Mouse (Mus musculus) megakaryocyte, embryonic 14.5 days (primary cell): ENCODE results near the gene Rnf166. TPM values are rescaled to one million over a fixed set of nuclear protein-coding genes. Genes with fewer than 3 reads are reported as not detected.
A peak's percentile ranks its signal among the peaks of the same experiment; 100 is the strongest.

Experiments used
- H3K27me3 ChIP-seq: replicated peaks from 2 replicates; pipeline ENCODE3; 2012; ENCODE audit warnings: inconsistent platforms
- H3K36me3 ChIP-seq: replicated peaks from 2 replicates; pipeline ENCODE3; 2012; ENCODE audit warnings: low read length, inconsistent platforms, mixed read lengths
- H3K4me1 ChIP-seq: 2 replicates; pipeline ENCODE4 v1.6.1; 2012; ENCODE audit warnings: inconsistent platforms
- H3K4me3 ChIP-seq: replicated peaks from 2 replicates; pipeline ENCODE3; 2012; ENCODE audit warnings: moderate library complexity, mild to moderate bottlenecking, inconsistent platforms
- H3K9me3 ChIP-seq: 2 replicates; pipeline ENCODE4 v1.6.1; 2012; ENCODE audit warnings: inconsistent platforms
- FLI1 ChIP-seq: IDR thresholded peaks from 2 replicates; pipeline ENCODE4 v1.6.1; 2012; ENCODE audit warnings: low read length, inconsistent platforms, mixed read lengths
- GATA1 ChIP-seq: IDR thresholded peaks from 3 replicates; pipeline ENCODE4 v1.6.1; 2012; ENCODE audit warnings: mixed read lengths, low read length, inconsistent platforms, borderline replicate concordance
- polyA plus RNA-seq: library from polyadenylated mRNA; stranded (reverse); fragments of >175 nt; gene quantifications from 2 replicates; pipeline ENCODE4 v1.2.3, GENCODE M21; 2012; ENCODE audit warnings: low replicate concordance; ENCODE audit not compliant: insufficient read depth

The Rnf166 gene
- polyA plus RNA-seq: 86.9 and 219 TPM in 2 replicates

GRCm38 (mm10) chr8:122475580-122476320 is at the start of gene Rnf166, which contains the start of gene Ctu2:
Gene Rnf166, minus strand, starts transcription at chr8:122476064.
Gene Ctu2, plus strand, starts transcription at chr8:122476143.
- Histone ChIP-seq H3K4me1 (peaks cover 68% of the 10 kb centered on the region), H3K4me3 (peak within 1 kb of the TSS; percentile 91), H3K27me3 (no peaks in the 10 kb centered on the region), H3K9me3 (no peaks in the 10 kb centered on the region), H3K36me3 (peaks cover 68% of the 10 kb centered on the region)
- TF ChIP-seq FLI1 (no peak), GATA1 (no peak)

GRCm38 (mm10) chr8:122525004-122525403 is 49.1 kb upstream of the Rnf166 start:
- Histone ChIP-seq H3K36me3 (peaks cover 30% of the 10 kb centered on the region), H3K27me3 (no peaks in the 10 kb centered on the region), H3K4me1 (peaks cover 66% of the 10 kb centered on the region), H3K4me3 (no peak overlapping the region), H3K9me3 (0 out of 2 replicates have a peak, but pooled peaks cover 4% of the 10 kb centered on the region)
- no peak for TF ChIP-seq FLI1
- TF ChIP-seq GATA1: no peak

DNA sequence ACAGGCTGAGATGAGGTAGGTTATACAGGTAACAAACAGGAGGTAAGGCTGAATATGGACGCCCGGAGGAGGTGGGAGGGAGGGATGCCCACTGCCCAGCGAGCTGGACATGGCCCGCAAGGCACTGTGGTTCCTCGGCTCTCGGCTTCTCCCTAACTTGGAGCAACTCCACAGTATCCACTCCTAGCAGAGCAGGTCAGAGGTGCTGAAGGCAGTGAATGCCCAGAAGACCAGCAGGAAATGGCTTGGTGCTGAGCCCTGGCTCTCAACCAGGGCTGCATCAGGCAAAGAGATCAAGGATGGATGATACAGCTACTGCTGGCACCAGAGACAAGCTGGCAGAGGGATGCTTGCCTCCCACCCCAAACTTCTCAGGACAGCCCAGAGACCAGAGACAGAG is 48.6 kb upstream of the Rnf166 start:
- H3K4me1 ChIP-seq: peaks cover 70% of the 10 kb centered on the region
- 0 out of 2 replicates have a peak, but pooled peaks cover 4% of the 10 kb centered on the region for H3K9me3 ChIP-seq
- no peaks in the 10 kb centered on the region for H3K27me3 ChIP-seq
- TF ChIP-seq FLI1: no peak
- TF ChIP-seq GATA1: no peak
- no peak overlapping the region for H3K4me3 ChIP-seq
- H3K36me3 ChIP-seq: peaks cover 27% of the 10 kb centered on the region

DNA sequence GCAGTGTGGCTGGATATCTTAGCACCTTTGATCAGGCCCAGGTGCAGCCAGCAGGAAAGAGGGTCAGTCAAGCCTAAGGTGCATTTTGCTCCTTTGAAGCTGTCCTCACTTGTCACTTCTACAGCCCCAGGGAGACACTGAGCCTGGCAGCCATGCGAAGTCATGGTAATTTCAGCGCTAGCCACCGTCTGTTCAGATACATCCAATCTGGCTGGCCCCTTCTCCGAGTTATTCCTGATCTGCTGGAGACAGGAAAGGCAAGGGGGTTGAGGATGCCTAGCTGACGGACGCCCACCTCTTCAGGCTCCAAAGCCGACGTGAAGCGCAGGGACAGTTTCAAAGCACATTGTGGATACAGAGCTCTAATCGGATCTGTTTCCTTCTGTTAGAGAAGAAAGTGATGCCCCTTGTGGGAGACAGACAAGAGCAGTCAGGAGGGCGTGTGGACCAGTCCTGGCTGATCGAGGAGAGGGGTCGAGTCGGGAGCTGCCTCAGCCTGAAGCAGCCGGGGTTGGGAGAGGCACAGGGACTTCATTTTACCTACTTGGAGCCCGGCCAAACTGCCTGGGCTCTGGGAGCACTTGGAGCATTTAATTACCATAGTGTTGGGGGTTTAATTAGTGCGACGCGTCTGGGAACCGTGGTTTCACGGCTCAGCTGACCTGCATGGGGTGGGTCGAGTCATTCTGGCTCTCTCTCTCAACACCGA is 47.9 kb upstream of the Rnf166 start:
- Histone ChIP-seq H3K27me3 (no peaks in the 10 kb centered on the region), H3K36me3 (peaks cover 23% of the 10 kb centered on the region), H3K9me3 (0 out of 2 replicates have a peak, but pooled peaks cover 4% of the 10 kb centered on the region), H3K4me3 (peak overlapping the region; percentile 72), H3K4me1 (peaks cover 77% of the 10 kb centered on the region)
- TF ChIP-seq GATA1 (no peak), FLI1 (no peak)

DNA sequence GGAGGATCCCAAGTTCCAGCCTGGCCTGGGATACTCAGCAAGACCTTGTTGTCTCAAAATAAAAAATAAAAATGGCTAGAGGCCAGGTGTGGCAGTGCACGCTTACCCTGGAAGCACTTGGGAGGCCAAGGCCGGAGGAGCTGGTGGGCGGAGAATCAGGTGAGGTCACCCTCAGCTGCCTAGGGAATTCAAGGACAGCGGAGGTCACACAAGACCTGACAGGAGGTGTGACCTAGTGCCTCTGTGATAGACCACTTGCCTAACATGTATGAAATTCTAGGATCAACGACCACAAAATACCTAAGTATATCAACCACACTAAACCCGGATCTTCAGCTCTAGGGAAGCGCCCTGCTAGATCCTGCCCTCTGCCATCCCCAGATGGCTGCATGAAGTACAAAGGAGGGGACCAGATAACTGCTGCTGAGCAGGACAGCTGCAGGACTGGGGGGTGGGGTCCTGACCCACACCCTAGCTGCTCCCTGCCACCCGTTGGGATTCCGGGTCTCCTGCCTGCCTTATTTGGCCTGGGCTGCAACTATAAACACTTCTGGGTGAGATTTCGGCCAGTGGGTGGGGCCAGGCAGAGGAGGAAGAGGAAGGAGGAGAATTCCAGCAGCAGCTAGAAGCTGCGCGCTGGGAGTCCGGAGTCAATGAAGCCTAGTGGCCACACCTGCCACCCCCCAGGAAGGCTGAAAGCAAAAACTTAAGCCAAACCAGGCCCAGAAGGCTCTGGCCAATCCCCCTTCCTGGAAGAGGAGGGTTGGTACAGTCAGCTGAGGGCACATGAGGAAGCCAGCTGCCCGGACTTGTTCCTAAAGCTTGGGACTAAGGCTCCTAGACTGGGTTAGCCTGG is 47.2 kb upstream of the Rnf166 start:
- H3K4me3 ChIP-seq: peak overlapping the region; percentile 72
- TF ChIP-seq FLI1 (no peak), GATA1 (no peak)
- 0 out of 2 replicates have a peak, but pooled peaks cover 1% of the 10 kb centered on the region for H3K9me3 ChIP-seq
- H3K27me3 ChIP-seq: no peaks in the 10 kb centered on the region
- H3K4me1 ChIP-seq: peaks cover 84% of the 10 kb centered on the region
- H3K36me3 ChIP-seq: peaks cover 26% of the 10 kb centered on the region

DNA sequence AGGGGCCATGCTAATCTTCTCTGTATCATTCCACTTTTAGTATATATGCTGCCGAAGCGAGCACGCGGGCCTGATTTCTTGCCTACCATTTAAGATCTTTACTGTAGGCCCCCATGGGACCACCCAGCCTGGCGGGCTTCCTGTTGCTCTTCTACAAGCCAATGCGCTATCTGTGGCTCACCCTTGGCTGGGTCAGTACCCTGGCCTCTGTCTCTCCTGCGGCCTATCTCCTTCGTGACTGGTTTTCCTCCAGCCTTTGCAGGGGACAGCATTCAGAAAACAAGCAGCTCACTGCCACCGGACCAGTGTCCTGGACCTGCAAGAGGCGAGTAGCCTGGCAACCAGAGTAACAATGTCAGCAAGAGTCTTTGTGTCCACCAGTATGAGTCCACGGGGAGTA is 44.7 kb upstream of the Rnf166 start:
- H3K9me3 ChIP-seq: no peaks in the 10 kb centered on the region
- no peak for TF ChIP-seq GATA1
- TF ChIP-seq FLI1: no peak
- H3K36me3 ChIP-seq: peaks cover 24% of the 10 kb centered on the region
- no peak overlapping the region for H3K4me3 ChIP-seq
- H3K27me3 ChIP-seq: no peaks in the 10 kb centered on the region
- peaks cover 79% of the 10 kb centered on the region for H3K4me1 ChIP-seq

GRCm38 (mm10) chr8:122517541-122518190 is 41.8 kb upstream of the Rnf166 start:
- Histone ChIP-seq H3K27me3 (no peaks in the 10 kb centered on the region), H3K9me3 (no peaks in the 10 kb centered on the region), H3K4me1 (peaks cover 62% of the 10 kb centered on the region), H3K4me3 (peak overlapping the region; percentile 34), H3K36me3 (peaks cover 46% of the 10 kb centered on the region)
- no peak for TF ChIP-seq GATA1
- no peak for TF ChIP-seq FLI1

DNA sequence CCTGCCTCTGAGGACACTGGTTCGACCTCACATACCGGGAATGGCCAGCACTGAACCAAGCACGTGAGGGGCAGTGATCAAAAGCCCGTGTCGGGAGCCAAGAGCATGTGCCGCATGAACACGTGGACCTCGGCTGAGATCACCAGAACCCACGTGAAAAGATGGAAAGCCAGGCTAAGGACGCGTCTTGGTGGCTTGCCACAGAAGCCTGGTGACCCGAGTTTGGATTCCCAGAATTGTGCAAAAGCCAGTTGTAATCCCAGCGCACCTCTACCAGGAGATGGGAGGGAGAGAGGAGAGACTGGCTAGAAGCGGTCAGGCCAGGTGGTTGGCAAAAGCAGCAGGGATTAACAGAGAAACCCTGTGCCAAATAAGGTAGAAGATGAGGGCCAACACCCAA is 39.8 kb upstream of the Rnf166 start:
- no peaks in the 10 kb centered on the region for H3K27me3 ChIP-seq
- TF ChIP-seq FLI1: no peak
- TF ChIP-seq GATA1: no peak
- H3K36me3 ChIP-seq: peaks cover 65% of the 10 kb centered on the region
- peaks cover 64% of the 10 kb centered on the region for H3K4me1 ChIP-seq
- H3K9me3 ChIP-seq: no peaks in the 10 kb centered on the region
- no peak overlapping the region for H3K4me3 ChIP-seq

- H3K4me3 ChIP-seq: no peak overlapping the region
- no peaks in the 10 kb centered on the region for H3K9me3 ChIP-seq
- no peaks in the 10 kb centered on the region for H3K27me3 ChIP-seq
- H3K4me1 ChIP-seq: peaks cover 57% of the 10 kb centered on the region
- H3K36me3 ChIP-seq: peaks cover 82% of the 10 kb centered on the region
- no peak for TF ChIP-seq GATA1
- no peak for TF ChIP-seq FLI1
Measured at GRCm38 (mm10) chr8:122512392-122512791, 36.5 kb upstream of the Rnf166 start.

- Histone ChIP-seq H3K36me3 (peaks cover 82% of the 10 kb centered on the region), H3K4me1 (peaks cover 49% of the 10 kb centered on the region), H3K9me3 (no peaks in the 10 kb centered on the region), H3K4me3 (no peak overlapping the region), H3K27me3 (no peaks in the 10 kb centered on the region)
- no peak for TF ChIP-seq FLI1
Measured at GRCm38 (mm10) chr8:122511552-122511951, 35.7 kb upstream of the Rnf166 start.
